Mouse (Mus musculus) bone marrow macrophage, adult 2 months (primary cell): Measurements from ENCODE around the gene Neu1.

Experiments
- CTCF ChIP-seq: IDR thresholded peaks from 2 replicates; pipeline ENCODE4 v1.5.1; 2012; ENCODE audit warnings: low read depth, mild to moderate bottlenecking, low read length, moderate library complexity
- POLR2A ChIP-seq: IDR thresholded peaks from 2 replicates; pipeline ENCODE4 v1.6.1; 2012; ENCODE audit warnings: mild to moderate bottlenecking, low read depth, low read length, borderline replicate concordance

GRCm38 (mm10) chr17:34979631-34980030 lies 48.6 kb downstream of the Neu1 start:
- no peak for TF ChIP-seq CTCF
- no peak for TF ChIP-seq POLR2A
